Mouse (Mus musculus) cortical plate, adult 2 months (tissue): ENCODE results near the gene Olfr412.

Experiments used
- CTCF ChIP-seq: fragments of 200-500 bp; IDR thresholded peaks from 2 replicates; pipeline ENCODE4 v1.5.1; 2011; ENCODE audit warnings: mild to moderate bottlenecking, control low read depth, low read length; ENCODE audit not compliant: insufficient read depth; ENCODE audit errors: extremely low read depth
- POLR2A ChIP-seq: fragments of 200-500 bp; IDR thresholded peaks from 2 replicates; pipeline ENCODE4 v1.6.1; 2011; ENCODE audit warnings: mild to moderate bottlenecking, low read length, control low read depth; ENCODE audit not compliant: insufficient read depth; ENCODE audit errors: extremely low read depth

- TF ChIP-seq CTCF (no peak), POLR2A (no peak)
Measured at GRCm38 (mm10) chr11:74411943-74412342, 50.1 kb downstream of the Olfr412 start.
